Mouse (Mus musculus) layer of hippocampus, postnatal 25 days (tissue): ENCODE data around the gene Mbd3. TPM values are rescaled to one million over a fixed set of nuclear protein-coding genes. Genes with fewer than 3 reads are reported as not detected.

ENCODE experiments used
- DNase-seq, 2 experiments: peaks; one replicate each; pipeline ENCODE4 v3.0.0; 2022; ENCODE audit warnings: mixed read lengths in 2 of 2, low spot score in 1 of 2; ENCODE audit errors: extremely low spot score in 1 of 2
- microRNA-seq, 2 experiments: library from miRNA; unstranded; fragments of <30 nt; microRNA quantifications; one replicate each; pipeline ENCODE4 v1.2.0; 2021
- total RNA-seq, 2 experiments: library from RNA; stranded (reverse); gene quantifications; 2 replicates each; pipeline ENCODE4 v1.2.3; 2021

Gene Mbd3
- total RNA-seq, 2 experiments from 2014 or later = 138 to 159 TPM

GRCm38 (mm10) chr10:80343425-80343895 is 55.9 kb downstream of the Mbd3 start:
- DNase-seq = no peak

- no peak for DNase-seq
Observed at GRCm38 (mm10) chr10:80342749-80343424, 56.5 kb downstream of the Mbd3 start.

Small RNA genes within 50 kb of the gene (microRNA-seq; reads per million reads assigned to microRNA genes)
- gene Gm22721 = 0 to 0.40 reads per million in 2 experiments

Other genes with a start within 250 kb of the Mbd3 start
- 10 to 100 TPM; 69.5 to 97.5 TPM for gene Cirbp, start 233.6 kb downstream of the Mbd3 start, total RNA-seq
- gene 1600002K03Rik, start 226.6 kb downstream of the Mbd3 start, total RNA-seq = 1 to 10 TPM; 5.8 to 6.2 TPM
- gene Efna2, start 220.1 kb downstream of the Mbd3 start, total RNA-seq = 10 to 100 TPM; 11.9 to 12.7 TPM
- 10 to 100 TPM; 39.5 to 48.9 TPM for gene Mum1, start 173.1 kb downstream of the Mbd3 start, total RNA-seq
- 100 to 1,000 TPM; 196 to 223 TPM for gene Ndufs7, start 150.4 kb downstream of the Mbd3 start, total RNA-seq
- gene Gamt, start 138.5 kb downstream of the Mbd3 start, total RNA-seq = 10 to 100 TPM; 43.1 to 54.7 TPM
- 10 to 100 TPM; 76.8 to 91.2 TPM for gene Dazap1, start 138.1 kb downstream of the Mbd3 start, total RNA-seq
- gene Rps15, start 107.1 kb downstream of the Mbd3 start, total RNA-seq = 100 to 1,000 TPM; 790 to 900 TPM
- 100 to 1,000 TPM; 101 to 115 TPM for gene Apc2, start 103.6 kb downstream of the Mbd3 start, total RNA-seq
- 10 to 100 TPM; 20.7 to 26.3 TPM for gene 2310011J03Rik, start 79.0 kb downstream of the Mbd3 start, total RNA-seq
- 1 to 10 TPM; 2.3 to 2.8 TPM for gene Pcsk4, start 70.1 kb downstream of the Mbd3 start, total RNA-seq
- gene Reep6, start 69.6 kb downstream of the Mbd3 start, total RNA-seq = 10 to 100 TPM in 1 of 2 experiments, 1 to 10 TPM in 1; 9.7 to 10.6 TPM
- gene Adamtsl5, start 51.1 kb downstream of the Mbd3 start, total RNA-seq = 1 to 10 TPM; 3.8 to 5.5 TPM
- 10 to 100 TPM; 14.6 to 16.9 TPM for gene Plk5, start 43.1 kb downstream of the Mbd3 start, total RNA-seq
- gene Mex3d, start 11.9 kb downstream of the Mbd3 start, total RNA-seq = 10 to 100 TPM; 18.9 to 19.3 TPM
- 100 to 1,000 TPM; 520 to 551 TPM for gene Uqcr11, start 7.3 kb upstream of the Mbd3 start, total RNA-seq
- 10 to 100 TPM; 26.9 to 32.1 TPM for gene Tcf3, start 34.1 kb upstream of the Mbd3 start, total RNA-seq
- gene Onecut3, start 95.3 kb upstream of the Mbd3 start, total RNA-seq = not detected
- gene Atp8b3, start 139.6 kb upstream of the Mbd3 start, total RNA-seq = under 1 TPM; 0.19 to 0.47 TPM
- gene Rexo1, start 162.0 kb upstream of the Mbd3 start, total RNA-seq = 10 to 100 TPM; 45.2 to 54.6 TPM
- gene Klf16, start 177.8 kb upstream of the Mbd3 start, total RNA-seq = 10 to 100 TPM; 57.3 to 57.6 TPM
- 100 to 1,000 TPM; 184 to 192 TPM for gene Abhd17a, start 190.8 kb upstream of the Mbd3 start, total RNA-seq
- gene Scamp4, start 203.3 kb upstream of the Mbd3 start, total RNA-seq = 10 to 100 TPM; 44.1 to 45.5 TPM
- gene Adat3, start 203.3 kb upstream of the Mbd3 start, total RNA-seq = 1 to 10 TPM; 1.7 to 1.8 TPM
- gene Gm49322, start 206.5 kb upstream of the Mbd3 start, total RNA-seq = 1 to 10 TPM; 2.4 to 3.4 TPM
- gene Csnk1g2, start 223.3 kb upstream of the Mbd3 start, total RNA-seq = 100 to 1,000 TPM; 208 to 236 TPM